Mouse (Mus musculus): Measurements from ENCODE around the gene Adprm. TPM values are rescaled to one million over a fixed set of nuclear protein-coding genes. Genes with fewer than 3 reads are reported as not detected.

Gene Adprm
- polyA plus RNA-seq, 1 experiment from 2014 or later, result 30.3 TPM

GRCm38 (mm10) chr11:66996446-66996845, 55.9 kb downstream of the Adprm start:
- no peaks in the 10 kb centered on the region for H3K27me3 ChIP-seq
- WGBS, result 68% methylated on average over 4 of the region's 4 CpGs
- no peak overlapping the region for H3K4me3 ChIP-seq
- H3K36me3 ChIP-seq, result no peaks in the 10 kb centered on the region
- no peak overlapping the region for H3K9ac ChIP-seq
- H3K9me3 ChIP-seq, result no peaks in the 10 kb centered on the region
- H3K4me2 ChIP-seq, result no peak overlapping the region
- H3K27ac ChIP-seq, result no peak overlapping the region
- ATAC-seq (ENCODE audit: insufficient number of reproducible peaks, low FRiP score, low TSS enrichment, low read depth), result no peak
- H3K4me1 ChIP-seq, result peaks cover 7% of the 10 kb centered on the region

- Histone ChIP-seq H3K4me1 (no peaks in the 10 kb centered on the region), H3K36me3 (no peaks in the 10 kb centered on the region), H3K4me3 (no peak overlapping the region), H3K9me3 (no peaks in the 10 kb centered on the region), H3K9ac (no peak overlapping the region), H3K27ac (no peak overlapping the region), H3K4me2 (no peak overlapping the region), H3K27me3 (no peaks in the 10 kb centered on the region)
- 36% methylated on average over 1 of the region's 1 CpGs for WGBS
- no peak for ATAC-seq (ENCODE audit: insufficient number of reproducible peaks, low FRiP score, low TSS enrichment, low read depth)
These were observed 58.7 kb downstream of the Adprm start for GRCm38 (mm10) chr11:66993674-66994073.

GRCm38 (mm10) chr11:66992150-66992549, 60.2 kb downstream of the Adprm start:
- Histone ChIP-seq H3K36me3 (no peaks in the 10 kb centered on the region), H3K27ac (no peak overlapping the region), H3K9me3 (no peaks in the 10 kb centered on the region), H3K4me3 (no peak overlapping the region), H3K27me3 (no peaks in the 10 kb centered on the region), H3K4me2 (no peak overlapping the region), H3K9ac (no peak overlapping the region), H3K4me1 (no peaks in the 10 kb centered on the region)
- ATAC-seq (ENCODE audit: insufficient number of reproducible peaks, low FRiP score, low TSS enrichment, low read depth), result no peak
- 80% methylated on average over 2 of the region's 2 CpGs for WGBS

Small RNA genes lying within 50 kb of the gene (microRNA-seq; reads per million reads assigned to microRNA genes)
- not detected for gene Mir6923

Other genes starting within 250 kb of the Adprm start
- gene Pirt, start 140.6 kb downstream of the Adprm start, polyA plus RNA-seq (2015; fragmentation: Nextera tagmentation; extraction: Ambion mirVana), result 0.15 TPM in 2 replicates
- gene Tmem238l, start 96.0 kb downstream of the Adprm start, polyA plus RNA-seq (2015; fragmentation: Nextera tagmentation; extraction: Ambion mirVana), result 0.29 TPM in 1 of 2 replicates, not detected in the other
- 1.1 and 2.3 TPM in 2 replicates for gene Tmem220, start 27.4 kb downstream of the Adprm start, polyA plus RNA-seq (2015; fragmentation: Nextera tagmentation; extraction: Ambion mirVana)
- 16.4 and 16.8 TPM in 2 replicates for gene Sco1, start 76 bp upstream of the Adprm start, polyA plus RNA-seq (2015; fragmentation: Nextera tagmentation; extraction: Ambion mirVana)
- 127 and 317 TPM in 2 replicates for gene Myh3, start 25.7 kb upstream of the Adprm start, polyA plus RNA-seq (2015; fragmentation: Nextera tagmentation; extraction: Ambion mirVana)
- gene Myh2, start 118.4 kb upstream of the Adprm start, polyA plus RNA-seq (2015; fragmentation: Nextera tagmentation; extraction: Ambion mirVana), result 0.27 and 0.52 TPM in 2 replicates
- gene Myh1, start 147.5 kb upstream of the Adprm start, polyA plus RNA-seq (2015; fragmentation: Nextera tagmentation; extraction: Ambion mirVana), result 1.0 and 1.2 TPM in 2 replicates
- 0.10 and 0.12 TPM in 2 replicates for gene Myh4, start 185.4 kb upstream of the Adprm start, polyA plus RNA-seq (2015; fragmentation: Nextera tagmentation; extraction: Ambion mirVana)
- gene Myh8, start 224.5 kb upstream of the Adprm start, polyA plus RNA-seq (2015; fragmentation: Nextera tagmentation; extraction: Ambion mirVana), result 55.9 and 160 TPM in 2 replicates